Mouse (Mus musculus) neural tube, embryonic 10.5 days (tissue): ENCODE data around the gene Foxs1.

Experiments used
- DNase-seq: peaks from one replicate; pipeline ENCODE4 v3.0.0-alpha.2; 2017; ENCODE audit warnings: low spot score; ENCODE audit errors: extremely low spot score

Foxs1 gene

DNA sequence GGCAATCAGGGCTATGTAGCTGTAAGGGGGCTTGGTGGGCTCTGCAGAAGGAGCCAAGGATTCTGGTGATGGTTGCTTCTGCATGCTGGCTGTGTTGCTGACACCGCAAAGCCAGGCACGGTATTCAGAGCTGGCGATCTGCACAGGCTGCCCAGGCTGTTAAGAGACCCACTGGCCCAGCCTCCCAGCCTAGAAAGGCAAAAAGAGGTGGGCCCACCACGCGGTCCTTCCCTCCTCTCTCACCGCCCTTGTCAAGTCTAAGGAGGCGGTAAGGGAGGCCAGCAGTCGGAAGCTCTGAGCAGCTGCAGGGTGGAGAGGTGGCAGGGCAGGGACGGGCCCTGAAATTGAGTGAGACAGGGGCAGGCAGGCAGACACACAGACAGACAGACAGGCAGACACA, at the start of gene Foxs1:
TSS of gene Foxs1 (minus strand) at position 161 of the 400 bp plus-strand sequence.
- DNase-seq, result no peak

DNA sequence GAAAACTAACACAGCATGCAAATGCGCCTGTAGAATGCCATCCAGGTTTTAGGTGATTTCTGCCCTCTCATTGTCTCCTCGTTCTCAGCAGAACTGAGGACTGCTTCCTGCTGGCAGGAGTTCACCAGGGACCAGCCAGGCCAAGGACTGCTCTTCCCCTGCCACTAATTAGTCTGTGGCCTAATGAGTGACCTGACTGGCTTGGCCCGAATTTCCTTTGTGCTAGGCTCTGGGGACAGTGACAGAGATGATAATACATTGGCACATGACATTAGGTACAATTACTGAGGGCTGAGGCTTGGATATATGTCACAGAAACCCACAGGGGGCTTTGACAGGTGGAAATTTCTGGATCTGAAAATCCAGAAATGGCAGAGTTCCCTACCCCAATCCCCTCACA, 44.0 kb upstream of the Foxs1 start:
- DNase-seq, result no peak

GRCm38 (mm10) chr2:152965555-152965954, 32.5 kb upstream of the Foxs1 start:
- no peak for DNase-seq

GRCm38 (mm10) chr2:152962091-152962793, 29.2 kb upstream of the Foxs1 start, which contains the start of gene Ttll9:
Gene Ttll9, plus strand, starts transcription at chr2:152962485.
- peak; percentile 83 for DNase-seq

DNA sequence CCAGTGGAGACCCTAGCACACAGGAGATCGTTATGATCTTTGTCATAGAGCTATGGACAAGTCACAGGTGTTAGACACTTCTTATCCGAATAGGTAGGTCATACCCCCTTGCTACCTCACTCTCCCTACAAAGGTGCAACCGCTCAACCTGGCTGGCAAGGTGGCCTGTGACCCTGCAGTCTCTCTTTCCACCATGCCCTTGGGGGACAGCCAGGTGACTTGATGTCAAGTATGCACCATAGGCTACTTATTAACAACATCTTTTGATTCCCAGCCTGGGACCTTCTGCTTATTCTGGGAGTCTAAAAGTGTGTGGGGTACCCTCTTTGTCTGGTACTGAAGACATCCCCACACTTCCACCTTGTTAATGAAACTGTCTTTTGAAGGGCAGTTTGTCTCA, 25.1 kb upstream of the Foxs1 start:
- DNase-seq, result no peak

DNA sequence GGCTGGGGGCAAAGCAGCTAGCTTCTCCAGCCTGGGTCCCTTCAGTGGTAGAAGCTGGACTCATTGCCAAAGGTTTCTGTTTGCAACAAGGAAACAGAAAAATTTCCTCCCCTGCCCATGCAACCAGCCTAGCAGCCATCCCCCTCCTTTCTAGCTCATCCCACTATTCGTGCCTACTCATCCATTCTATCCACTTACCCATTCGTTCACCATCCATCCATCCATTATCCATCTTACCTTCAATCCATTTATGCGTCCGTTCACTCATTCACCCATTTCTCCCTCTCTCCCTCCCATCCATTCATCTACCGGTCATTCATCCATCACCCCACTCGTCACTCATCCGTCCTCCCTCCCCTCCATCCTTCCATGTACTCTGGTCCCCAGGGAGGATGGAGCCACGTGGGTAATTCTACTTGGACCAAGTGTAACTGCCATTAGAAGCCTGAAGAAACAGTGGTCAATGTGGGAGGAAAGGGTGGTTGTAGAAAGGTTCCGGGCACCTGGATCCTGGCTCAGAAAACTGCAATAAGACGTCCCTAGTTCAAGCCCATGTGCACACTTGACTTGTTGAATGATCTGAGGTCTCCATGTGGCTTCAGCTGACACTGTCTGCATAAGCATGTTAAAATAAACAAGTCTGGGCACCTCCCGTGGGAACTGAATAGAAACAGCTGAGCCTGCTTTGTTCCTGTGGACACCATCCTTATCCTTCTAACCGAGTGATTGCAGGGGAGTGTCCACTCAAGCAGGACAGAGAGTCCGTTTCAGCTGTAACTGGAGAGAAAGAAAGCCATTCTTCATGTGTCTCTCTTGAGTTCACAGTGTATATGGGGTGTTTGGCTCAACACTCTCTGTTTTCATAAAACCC, 19.1 kb upstream of the Foxs1 start:
- no peak for DNase-seq

DNA sequence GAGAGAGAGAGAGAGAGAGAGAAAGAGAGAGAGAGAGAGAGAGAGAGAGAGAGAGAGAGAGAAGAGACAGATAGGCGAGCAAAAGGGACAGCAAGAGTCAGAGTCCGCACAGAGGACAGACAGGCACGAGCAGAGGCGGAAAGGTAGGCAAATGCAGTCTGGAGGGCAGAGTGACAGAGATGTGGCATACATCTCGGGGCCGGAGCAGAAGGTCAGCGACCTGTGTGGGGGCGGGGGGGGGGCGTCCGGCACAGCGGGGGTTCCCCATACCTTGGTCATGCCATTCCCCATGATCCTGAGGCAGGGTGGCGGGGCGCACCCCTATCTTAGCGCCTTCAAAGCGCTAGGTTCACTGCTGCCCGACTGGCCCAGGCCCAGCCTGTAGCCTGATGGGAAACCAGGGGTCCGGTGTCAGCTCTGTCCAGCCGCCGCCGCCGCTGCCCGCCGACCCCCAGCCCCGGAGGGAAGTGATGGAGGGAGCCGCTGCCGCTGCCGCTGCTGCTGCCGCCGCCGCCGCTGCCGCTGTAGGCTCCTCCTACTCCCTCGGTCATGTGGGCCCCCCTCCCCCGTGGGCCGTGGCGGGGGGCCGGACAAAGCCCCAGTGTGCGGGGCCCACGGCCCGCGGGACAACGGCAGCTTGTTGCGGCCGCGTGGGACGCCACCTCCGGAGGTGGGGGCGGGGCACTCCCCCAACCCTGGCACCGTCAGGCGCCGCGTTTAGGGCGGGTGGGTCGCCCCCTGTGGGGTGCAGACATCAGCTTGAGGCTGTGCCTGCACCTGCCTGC, 18.2 kb upstream of the Foxs1 start, which contains the start of gene Dusp15:
TSS of gene Dusp15 (minus strand) at position 634 of the 785 bp plus-strand sequence.
- DNase-seq, result peak; percentile 73

DNA sequence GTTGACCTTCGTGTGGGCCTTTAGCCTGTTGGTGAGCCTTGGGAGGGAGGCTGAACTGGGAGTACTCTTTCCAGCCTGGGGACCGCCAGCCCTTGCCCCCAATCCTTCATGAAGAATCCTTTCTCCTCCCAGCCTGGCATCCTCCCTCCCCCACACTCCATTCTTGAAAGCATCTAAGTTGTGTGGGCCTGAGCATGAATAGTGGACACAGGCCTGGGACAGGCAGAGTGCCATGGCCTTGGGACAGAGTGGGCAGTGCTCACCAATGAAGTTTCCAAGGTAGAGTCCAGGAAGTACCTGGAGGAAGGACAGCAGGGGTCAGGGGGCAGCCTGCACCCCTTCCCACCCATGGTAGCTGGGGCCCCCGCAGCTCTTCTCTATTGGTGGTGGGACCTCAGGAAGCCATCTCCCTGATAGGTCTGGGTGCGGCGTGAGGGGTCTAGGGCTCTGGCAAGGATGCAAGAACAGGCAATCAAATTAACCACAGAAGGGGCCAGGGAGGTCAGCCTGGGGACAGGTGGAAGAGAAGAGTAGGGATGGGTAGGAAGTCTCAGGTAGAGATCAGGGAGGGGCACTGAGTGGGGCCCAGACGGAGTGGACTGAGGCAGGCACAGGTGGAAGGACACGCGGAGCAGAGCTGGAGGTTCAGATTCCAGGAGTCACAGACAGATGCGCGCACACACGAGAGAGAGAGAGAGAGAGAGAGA, 17.5 kb upstream of the Foxs1 start:
- DNase-seq, result no peak

GRCm38 (mm10) chr2:152948438-152949020, 15.5 kb upstream of the Foxs1 start:
- DNase-seq, result no peak

GRCm38 (mm10) chr2:152947098-152947497, 14.1 kb upstream of the Foxs1 start:
- no peak for DNase-seq

- DNase-seq, result no peak
Observed at GRCm38 (mm10) chr2:152944013-152944412, 11.0 kb upstream of the Foxs1 start.

- DNase-seq, result peak; percentile 37
Observed at GRCm38 (mm10) chr2:152943568-152943967, 10.6 kb upstream of the Foxs1 start.

- DNase-seq, result peak; percentile 57
Observed at GRCm38 (mm10) chr2:152942898-152943515, 10.0 kb upstream of the Foxs1 start.

DNA sequence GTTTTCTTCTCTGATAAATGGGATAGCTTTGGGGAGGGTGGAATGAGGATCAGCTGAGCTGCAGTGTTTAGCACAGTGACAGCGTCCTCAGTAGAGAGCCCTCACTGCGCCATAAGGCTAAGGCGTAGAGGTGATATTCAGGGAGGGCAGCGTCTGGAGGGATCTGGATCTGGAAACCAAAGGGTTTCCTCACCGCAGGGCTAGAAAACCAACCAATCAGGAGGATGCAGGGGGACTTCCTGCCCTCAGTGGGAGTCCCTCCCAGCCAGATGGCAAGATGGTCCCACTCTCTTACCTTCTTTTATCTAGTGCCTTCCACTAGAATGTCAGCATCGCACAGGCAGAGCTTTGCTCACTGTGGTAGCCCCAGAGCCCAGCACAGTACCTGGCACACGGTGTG, 8.8 kb upstream of the Foxs1 start:
- DNase-seq, result no peak

GRCm38 (mm10) chr2:152941106-152941505, 8.1 kb upstream of the Foxs1 start:
- no peak for DNase-seq

GRCm38 (mm10) chr2:152939846-152940245, 6.8 kb upstream of the Foxs1 start:
- peak; percentile 78 for DNase-seq

DNA sequence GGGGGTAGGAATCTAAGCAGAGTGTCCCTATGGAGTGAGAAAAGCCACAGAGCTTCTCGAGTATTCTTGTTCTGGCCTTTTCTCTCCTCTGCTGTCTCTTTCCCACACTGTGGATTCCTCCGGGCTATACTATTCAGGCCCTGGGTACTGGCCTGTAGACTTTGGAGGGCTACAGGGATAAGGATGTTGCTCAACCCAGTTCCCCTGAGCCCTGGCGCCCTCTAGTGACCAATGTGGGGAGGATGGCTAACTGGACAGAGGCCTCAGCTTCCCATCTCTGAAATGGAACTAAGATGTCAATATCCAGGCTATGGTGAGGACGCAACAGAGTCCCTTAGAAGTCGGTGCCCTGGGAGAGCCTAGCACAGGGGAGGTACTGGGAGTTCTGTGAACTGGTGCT, 606 bp upstream of the Foxs1 start:
- peak; percentile 61 for DNase-seq

- DNase-seq, result no peak
Observed at GRCm38 (mm10) chr2:152931456-152932160, 1.4 kb downstream of the Foxs1 start.

GRCm38 (mm10) chr2:152930276-152930675, 2.7 kb downstream of the Foxs1 start:
- DNase-seq, result no peak

GRCm38 (mm10) chr2:152928988-152929370, 4.0 kb downstream of the Foxs1 start:
- no peak for DNase-seq
